Mouse (Mus musculus) heart, adult 2 months (tissue): ENCODE data around the gene Ppp1cc.

Experiments
- CTCF ChIP-seq: fragments of 200-600 bp; IDR thresholded peaks from 2 replicates; pipeline ENCODE4 v1.8.1; 2022; ENCODE audit warnings: antibody characterized with exemption, mild to moderate bottlenecking, moderate library complexity
- EP300 ChIP-seq: fragments of 200-500 bp; IDR thresholded peaks from 2 replicates; pipeline ENCODE4 v1.6.1; 2011; ENCODE audit warnings: low read depth, low read length, control low read depth; ENCODE audit not compliant: insufficient read depth

GRCm38 (mm10) chr5:122144825-122145224, 13.3 kb upstream of the Ppp1cc start:
- TF ChIP-seq EP300 (no peak), CTCF (no peak)
